Mouse (Mus musculus) macrophage (primary cell): ENCODE measurements around the gene Foxp1. TPM values are rescaled to one million over a fixed set of nuclear protein-coding genes. Genes with fewer than 3 reads are reported as not detected.

Experiments used
- H3K27ac ChIP-seq: fragments of 350-480 bp; formaldehyde crosslinking; 2 replicates; pipeline ENCODE4 v1.9.0; 2021
- H3K36me3 ChIP-seq: fragments of 350-480 bp; formaldehyde crosslinking; 2 replicates; pipeline ENCODE4 v1.9.0; 2021; ENCODE audit errors: inconsistent target
- H3K4me3 ChIP-seq: fragments of 350-480 bp; formaldehyde crosslinking; 2 replicates; pipeline ENCODE4 v1.9.0; 2021; ENCODE audit errors: inconsistent target
- H3K79me2 ChIP-seq: fragments of 350-480 bp; formaldehyde crosslinking; 2 replicates; pipeline ENCODE4 v1.9.0; 2021; ENCODE audit errors: inconsistent target
- WGBS: methylation state at CpG from one replicate; pipeline ENCODE4 v1.1.7; 2026; ENCODE audit warnings: inconsistent platforms; ENCODE audit not compliant: missing documents; 5-methylcytosine and 5-hydroxymethylcytosine counted together
- polyA plus RNA-seq: library from polyadenylated mRNA; stranded (reverse); fragments of 250-400 nt; gene quantifications from 3 replicates; pipeline ENCODE4 v1.2.4, GENCODE M21; 2018; ENCODE audit warnings: inconsistent platforms

The Foxp1 gene
- polyA plus RNA-seq, 1 experiment from 2014 or later = 38.9 TPM

DNA sequence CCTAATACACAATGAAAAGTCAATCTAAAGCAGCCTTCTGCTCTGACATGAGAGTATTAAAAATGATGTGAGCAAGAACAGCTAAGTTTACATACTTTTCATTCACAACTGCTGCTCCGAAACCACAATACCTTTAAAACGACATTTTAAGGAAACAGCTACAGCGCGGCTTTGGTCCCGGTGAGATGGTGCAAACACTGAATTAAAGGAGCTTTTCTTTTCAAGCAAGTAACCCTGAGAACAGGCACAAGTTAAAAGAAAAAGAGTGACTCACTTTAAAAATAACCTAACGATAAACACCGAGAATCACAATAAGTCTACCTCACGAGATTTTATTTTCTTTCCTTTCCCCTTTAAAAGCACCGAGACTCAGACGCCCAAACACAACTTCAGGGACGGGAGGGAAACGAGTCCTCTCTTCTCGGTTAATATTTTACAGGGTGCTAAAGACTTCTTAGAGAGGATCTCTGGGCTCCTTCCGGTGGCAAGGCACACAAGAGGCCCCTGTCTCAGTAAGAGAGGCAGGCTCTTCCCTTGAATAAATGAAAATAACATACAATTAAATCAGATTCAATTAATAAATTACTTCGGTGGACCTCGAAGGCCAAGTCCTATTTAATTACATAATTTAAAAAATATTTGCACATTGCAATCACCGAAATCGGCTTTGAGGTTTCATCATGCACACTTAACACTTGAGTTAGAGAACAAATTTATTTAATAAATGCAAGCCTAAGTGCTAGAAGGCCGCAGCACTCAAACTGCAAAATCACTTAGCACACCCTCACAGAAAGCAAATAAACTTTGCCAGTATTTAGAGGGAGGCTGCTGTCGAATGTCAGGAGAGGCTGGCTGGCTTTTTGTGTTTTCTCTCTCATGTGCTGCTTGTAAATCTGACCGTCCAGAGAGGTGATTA is 246.9 kb downstream of the Foxp1 start:
- no peaks in the 10 kb centered on the region for H3K36me3 ChIP-seq
- 46% methylated on average over 21 of the region's 21 CpGs for WGBS
- no peak overlapping the region for H3K27ac ChIP-seq
- no peaks in the 10 kb centered on the region for H3K79me2 ChIP-seq
- H3K4me3 ChIP-seq = no peak overlapping the region

DNA sequence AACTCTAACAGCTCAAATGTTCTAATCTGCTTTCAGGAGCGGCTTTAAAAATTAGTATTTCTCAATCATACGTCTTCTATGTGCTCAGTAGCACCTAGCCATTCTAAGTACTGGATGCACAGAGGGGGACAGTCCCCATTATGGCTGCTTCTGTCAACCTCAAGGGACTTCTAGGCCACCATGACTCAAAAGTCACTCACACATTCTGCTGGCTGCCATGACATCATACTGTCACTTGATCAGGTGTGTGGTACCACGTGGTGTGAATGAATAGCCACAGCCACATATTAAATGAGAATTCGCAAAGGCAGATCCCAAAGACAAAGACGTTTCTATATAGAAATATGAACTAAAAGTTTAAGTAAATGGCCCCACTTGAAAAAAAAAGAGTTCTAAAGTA is 247.9 kb downstream of the Foxp1 start:
- H3K27ac ChIP-seq = no peak overlapping the region
- no peaks in the 10 kb centered on the region for H3K36me3 ChIP-seq
- no peak overlapping the region for H3K4me3 ChIP-seq
- 89% methylated on average over 5 of the region's 5 CpGs for WGBS
- no peaks in the 10 kb centered on the region for H3K79me2 ChIP-seq

DNA sequence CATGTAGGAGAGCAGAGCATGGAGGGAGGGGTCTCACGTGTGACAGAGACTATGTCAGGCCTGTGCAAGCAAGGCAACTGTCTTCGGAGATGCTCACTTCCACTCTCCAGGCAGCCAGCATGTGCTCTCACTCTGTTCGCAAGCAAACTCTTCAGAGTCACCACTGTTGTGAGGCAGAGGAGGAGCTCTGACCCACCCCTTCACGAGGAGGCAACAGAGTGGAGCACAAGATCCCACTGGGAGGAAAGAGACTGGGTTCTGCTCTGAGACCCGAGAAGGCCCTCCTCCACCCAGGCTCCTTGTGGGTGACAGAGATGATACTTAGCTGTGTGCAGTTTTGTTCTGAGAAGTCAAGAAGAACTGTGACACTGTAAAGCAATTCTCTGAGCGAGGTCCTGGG is 248.3 kb downstream of the Foxp1 start:
- Histone ChIP-seq H3K79me2 (no peaks in the 10 kb centered on the region), H3K27ac (no peak overlapping the region), H3K36me3 (no peaks in the 10 kb centered on the region), H3K4me3 (no peak overlapping the region)
- WGBS = 82% methylated on average over 6 of the region's 6 CpGs

DNA sequence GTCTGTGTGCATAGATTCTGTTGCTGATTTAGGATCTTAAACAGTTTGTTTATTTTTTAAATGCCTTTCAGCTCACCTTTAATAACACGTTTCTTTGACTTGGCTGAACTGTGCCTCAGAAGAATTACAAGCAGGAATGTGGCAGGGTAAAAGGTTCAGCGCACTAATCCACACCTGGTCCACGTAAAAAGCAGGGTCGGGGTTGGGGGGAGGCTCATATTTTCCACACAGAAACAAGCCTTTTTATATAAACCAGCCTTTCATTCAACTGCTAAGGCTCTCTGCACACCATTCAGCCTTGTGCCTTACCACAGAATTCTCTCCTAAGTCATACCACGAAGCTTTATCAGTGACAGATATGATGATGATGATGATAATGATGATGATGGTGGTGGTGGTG is 249.3 kb downstream of the Foxp1 start:
- H3K4me3 ChIP-seq = no peak overlapping the region
- H3K79me2 ChIP-seq = no peaks in the 10 kb centered on the region
- H3K27ac ChIP-seq = no peak overlapping the region
- WGBS = 97% methylated on average over 5 of the region's 5 CpGs
- no peaks in the 10 kb centered on the region for H3K36me3 ChIP-seq

DNA sequence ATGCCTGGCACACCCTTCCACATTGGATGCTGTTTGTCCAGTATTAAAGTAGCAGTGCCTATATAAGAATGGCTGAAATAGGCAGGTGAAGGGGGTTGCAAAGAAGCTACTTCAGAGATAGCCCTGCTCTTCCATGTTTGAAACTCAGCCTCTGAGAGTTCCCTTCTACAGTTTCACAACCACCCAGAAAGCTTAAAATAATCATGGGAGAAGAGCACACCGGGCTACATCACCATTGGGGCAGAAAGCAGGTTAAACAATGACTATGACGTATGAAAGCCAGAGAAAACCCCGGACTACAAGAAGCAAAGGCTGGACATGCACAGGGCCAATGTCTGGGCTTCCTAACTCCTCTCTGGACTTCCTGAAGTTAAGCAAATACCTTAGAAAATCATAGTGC is 250.3 kb downstream of the Foxp1 start:
- Histone ChIP-seq H3K4me3 (no peak overlapping the region), H3K36me3 (no peaks in the 10 kb centered on the region), H3K27ac (no peak overlapping the region), H3K79me2 (no peaks in the 10 kb centered on the region)
- WGBS = 59% methylated on average over 3 of the region's 3 CpGs

DNA sequence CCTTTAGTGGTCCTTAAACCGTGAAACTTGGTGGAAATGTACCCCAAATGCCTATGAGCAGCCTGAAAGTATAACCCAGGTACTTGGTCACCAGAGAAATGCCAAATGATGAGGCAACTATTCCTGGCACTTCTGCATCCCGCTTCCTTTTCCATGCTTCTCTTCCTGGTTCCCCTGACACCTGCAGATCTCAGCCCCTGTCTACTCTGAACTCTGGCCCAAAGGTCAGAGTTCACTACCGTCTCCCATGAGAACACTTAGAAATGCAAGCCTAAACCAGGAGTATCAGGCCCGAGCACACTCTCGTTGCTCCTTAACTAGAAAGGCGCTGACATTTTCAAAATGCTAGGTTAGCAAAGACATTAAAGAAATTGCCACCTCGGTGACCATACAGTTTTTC is 250.8 kb downstream of the Foxp1 start:
- Histone ChIP-seq H3K79me2 (no peaks in the 10 kb centered on the region), H3K4me3 (no peak overlapping the region), H3K36me3 (no peaks in the 10 kb centered on the region), H3K27ac (no peak overlapping the region)
- 90% methylated on average over 7 of the region's 7 CpGs for WGBS

DNA sequence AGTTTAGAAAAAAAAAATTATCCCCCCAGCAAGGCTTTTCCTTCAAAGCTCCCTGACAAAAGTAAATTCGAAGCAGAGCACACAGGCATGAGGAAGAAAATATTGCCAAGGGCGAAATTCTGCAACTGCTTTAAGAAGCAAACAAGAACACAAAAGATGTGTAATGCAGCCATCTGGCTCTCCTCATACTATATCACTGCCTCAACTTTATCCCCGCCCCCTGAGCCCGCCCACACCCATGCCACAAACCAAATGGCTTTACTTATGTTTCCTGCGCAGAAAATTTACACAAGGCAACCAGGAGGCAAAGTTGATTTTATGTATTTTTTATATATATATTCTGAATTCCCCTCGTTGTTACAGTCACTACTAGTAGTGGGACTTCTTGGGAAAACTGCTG is 252.6 kb downstream of the Foxp1 start:
- Histone ChIP-seq H3K36me3 (no peaks in the 10 kb centered on the region), H3K4me3 (no peak overlapping the region), H3K79me2 (no peaks in the 10 kb centered on the region), H3K27ac (no peak overlapping the region)
- 38% methylated on average over 6 of the region's 6 CpGs for WGBS

DNA sequence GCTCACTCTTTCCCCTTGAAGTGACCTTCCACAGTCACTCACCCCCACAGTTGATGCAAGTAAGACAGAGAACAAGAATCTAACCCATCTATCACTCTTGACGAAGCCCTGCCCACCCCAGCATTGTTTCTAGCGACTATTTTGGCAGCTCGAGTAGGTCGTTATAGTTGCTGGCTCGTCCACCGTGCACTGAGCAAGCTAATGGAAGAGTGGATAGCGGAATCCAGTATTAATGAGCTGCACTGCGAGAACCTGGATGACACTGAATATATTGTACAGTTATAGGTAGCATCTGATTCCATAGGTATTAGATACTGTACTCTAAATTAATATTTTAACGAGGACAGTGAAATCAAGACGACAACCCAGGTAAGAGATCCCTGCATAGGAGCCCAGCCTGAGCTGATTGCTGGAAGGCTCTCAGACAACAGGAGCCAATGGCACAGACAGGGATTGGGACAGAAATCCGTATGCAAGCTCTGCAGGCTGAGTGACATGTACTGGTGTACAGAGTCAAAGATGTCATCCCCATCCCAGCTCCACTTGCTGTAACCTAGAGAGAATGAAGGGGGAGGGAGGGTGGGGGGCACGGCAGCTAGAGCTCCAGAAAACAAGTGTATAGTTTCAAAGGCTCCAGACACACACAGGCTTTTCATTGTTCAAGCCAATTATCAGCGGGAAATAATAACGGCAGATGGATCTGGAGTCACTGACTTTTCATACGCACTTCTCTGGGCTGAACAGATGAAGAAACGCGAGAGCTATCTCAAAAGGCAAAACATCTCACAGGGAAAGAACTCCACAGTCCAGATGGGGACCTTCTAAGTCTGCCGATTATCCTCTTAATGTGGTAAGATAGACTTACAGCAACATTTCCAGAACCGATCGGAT is 254.1 kb downstream of the Foxp1 start:
- H3K27ac ChIP-seq = no peak overlapping the region
- H3K4me3 ChIP-seq = no peak overlapping the region
- no peaks in the 10 kb centered on the region for H3K79me2 ChIP-seq
- WGBS = 96% methylated on average over 16 of the region's 20 CpGs
- no peaks in the 10 kb centered on the region for H3K36me3 ChIP-seq

DNA sequence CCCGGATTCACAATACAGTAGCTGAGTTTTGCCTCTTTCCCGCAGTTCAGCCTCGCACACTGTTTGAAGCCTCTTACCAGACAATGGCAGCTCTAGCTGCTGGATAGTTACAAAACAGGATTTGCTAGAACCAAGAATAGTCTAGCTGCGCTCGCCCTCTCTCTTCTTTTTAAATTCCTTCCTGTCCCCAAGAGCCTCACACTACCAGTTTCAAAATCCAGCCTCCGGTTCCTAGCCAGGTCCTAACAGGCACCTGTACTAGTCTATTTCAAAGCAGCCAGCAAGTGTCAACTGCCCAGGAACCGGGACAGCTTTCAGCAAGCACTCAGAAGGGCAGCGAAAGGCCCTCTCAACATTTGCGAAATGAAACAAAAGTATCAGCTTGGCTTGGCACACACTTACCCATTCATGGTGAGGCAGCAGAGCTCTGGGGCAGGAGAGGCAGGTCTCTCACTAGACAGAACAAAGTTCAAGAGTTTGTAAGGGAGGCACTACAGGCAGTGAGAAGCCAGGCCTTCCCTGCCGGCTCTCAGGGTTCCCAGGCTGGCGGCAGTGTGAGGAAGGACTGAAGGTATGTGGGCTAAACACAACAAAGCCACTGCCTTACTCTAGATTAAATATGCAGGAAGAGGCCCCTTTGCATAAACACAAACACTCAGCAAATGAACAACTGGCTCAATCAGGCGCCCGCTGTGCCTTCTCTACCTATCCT is 256.4 kb downstream of the Foxp1 start:
- H3K27ac ChIP-seq = peak overlapping the region; percentile 54

DNA sequence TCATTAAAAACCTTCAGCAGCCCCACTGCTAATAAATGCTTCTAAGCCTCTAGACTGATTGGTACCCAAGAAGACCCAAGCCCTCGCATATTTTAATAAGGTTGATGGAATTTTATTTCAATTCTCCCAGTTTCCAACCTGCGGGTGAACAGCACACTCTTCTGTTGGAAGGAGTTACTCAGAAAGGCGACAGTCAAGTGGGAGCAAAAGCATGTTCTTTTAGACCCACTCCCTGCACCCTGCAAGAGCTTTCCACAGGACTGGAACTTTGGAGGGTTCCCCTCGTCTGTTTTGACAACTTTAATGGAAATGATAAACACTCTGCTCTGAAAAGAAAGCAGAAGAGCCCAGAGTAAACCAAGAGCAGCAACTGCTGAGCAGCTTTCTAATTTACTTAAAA is 257.3 kb downstream of the Foxp1 start:
- no peaks in the 10 kb centered on the region for H3K36me3 ChIP-seq
- peak overlapping the region; percentile 17; the same call in 1 of the 2 replicates for H3K4me3 ChIP-seq
- H3K79me2 ChIP-seq = no peaks in the 10 kb centered on the region
- WGBS = 9% methylated on average over 4 of the region's 4 CpGs
- peak overlapping the region; percentile 54 for H3K27ac ChIP-seq

More for the DNA sequence above, 256.4 kb downstream of the Foxp1 start:
- Histone ChIP-seq H3K4me3 (peak overlapping the region; percentile 17; the same call in 1 of the 2 replicates), H3K36me3 (no peaks in the 10 kb centered on the region), H3K79me2 (no peaks in the 10 kb centered on the region)
- 13% methylated on average over 11 of the region's 13 CpGs for WGBS

DNA sequence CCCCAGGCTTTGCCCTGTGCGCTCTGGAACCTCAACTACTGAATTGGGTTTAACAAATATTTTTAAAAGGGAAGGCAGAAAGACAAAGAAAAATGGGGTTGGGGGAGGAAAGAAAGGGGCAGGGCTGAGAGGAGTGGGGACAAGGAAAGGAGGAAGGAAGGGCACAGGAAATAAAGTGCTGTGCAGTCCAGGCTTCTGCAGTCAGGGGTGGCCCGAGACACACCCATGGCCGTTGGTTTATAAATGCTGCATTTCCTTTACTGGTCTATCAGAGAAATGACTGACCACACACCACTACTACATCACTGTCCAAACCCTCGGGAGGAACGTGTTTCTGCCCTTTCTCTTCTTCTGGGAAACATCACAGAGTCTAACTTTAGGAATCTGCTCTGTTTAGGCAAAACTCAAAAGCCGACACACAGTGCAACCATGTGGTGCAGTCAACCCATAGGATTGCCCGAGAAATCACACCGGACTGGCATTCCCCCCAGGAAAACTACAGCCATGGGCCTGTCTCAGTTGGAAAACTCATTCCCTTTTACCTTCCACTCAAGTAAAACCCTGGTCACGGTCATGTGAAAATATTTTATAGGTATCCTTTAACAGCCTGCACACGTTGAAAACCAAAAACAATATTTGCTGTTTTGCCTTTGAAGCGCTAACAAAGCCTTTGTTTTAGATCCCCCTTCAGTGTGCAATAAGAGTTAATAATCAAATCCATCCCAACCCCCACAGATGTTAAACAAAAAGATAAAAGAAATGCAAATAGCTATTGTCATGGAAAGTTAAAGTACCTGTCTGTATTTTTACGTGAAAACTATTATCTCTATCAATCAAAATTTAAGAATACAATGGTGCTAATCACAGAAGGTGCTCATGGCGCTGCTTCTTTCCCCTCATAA is 258.1 kb downstream of the Foxp1 start:
- Histone ChIP-seq H3K79me2 (no peaks in the 10 kb centered on the region), H3K4me3 (no peak overlapping the region; the same call in 1 of the 2 replicates), H3K36me3 (no peaks in the 10 kb centered on the region), H3K27ac (peak overlapping the region; percentile 54)
- WGBS = 17% methylated on average over 13 of the region's 13 CpGs

DNA sequence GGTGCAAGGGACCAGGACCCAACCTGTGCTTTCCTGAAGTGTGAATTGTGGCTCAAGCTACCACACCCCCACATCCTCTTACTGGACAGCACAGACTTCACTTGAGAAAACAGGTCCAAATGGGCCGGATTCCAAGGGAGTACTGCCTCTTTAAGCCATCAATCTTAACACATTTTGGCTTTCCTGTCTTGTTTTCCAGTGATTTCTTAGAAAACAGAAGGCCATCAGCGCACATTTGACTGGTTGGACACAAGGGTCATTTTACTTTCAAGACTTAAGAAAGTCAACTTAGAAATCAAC is 258.7 kb downstream of the Foxp1 start:
- Histone ChIP-seq H3K27ac (peak overlapping the region; percentile 54), H3K79me2 (no peaks in the 10 kb centered on the region), H3K4me3 (no peak overlapping the region; the same call in 1 of the 2 replicates), H3K36me3 (no peaks in the 10 kb centered on the region)
- WGBS = 11% methylated on average over 2 of the region's 2 CpGs

DNA sequence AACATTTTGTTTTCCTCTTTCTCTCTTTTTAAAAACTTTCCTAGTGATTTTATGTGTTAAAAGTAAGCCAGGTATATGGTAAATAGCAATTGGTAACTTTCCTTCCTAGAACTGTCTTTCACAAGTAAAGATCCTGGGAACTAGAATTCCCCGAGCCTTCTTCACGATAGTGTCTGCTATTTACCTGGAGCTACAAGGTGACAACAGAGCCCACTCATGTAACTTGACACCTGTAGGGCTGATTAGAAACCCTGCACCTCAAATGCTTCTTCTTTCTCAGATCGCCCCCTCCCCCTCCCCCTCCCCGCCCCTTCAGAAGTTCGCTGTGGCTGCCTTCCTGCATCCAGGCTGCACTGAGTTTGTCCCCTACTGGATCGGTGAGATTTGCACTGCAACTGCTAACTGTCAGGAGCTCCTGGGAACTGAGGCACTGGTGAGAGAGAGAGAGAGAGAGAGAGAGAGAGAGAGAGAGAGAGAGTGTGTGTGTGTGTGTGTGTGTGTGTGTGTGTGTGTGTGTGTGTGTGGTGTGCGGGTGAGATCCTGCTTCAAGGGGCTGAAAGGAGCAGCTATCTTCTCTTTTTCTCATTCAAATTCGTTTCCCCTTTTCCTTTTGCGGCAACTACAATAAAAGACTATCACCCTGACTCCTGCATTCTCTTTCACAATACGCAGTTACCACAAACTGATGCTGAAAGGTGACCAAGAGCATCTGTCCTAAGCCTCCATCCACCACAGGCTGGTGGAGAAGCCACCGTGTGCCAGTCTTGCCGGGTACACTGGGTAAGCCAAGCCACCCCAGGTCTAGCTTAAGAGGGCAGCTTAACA is 259.2 kb downstream of the Foxp1 start:
- no peaks in the 10 kb centered on the region for H3K79me2 ChIP-seq
- H3K27ac ChIP-seq = peak overlapping the region; percentile 54
- 7% methylated on average over 8 of the region's 12 CpGs for WGBS
- H3K4me3 ChIP-seq = no peak overlapping the region; the same call in 1 of the 2 replicates
- H3K36me3 ChIP-seq = no peaks in the 10 kb centered on the region
